Mouse (Mus musculus) cerebellum, adult 8-10 months (tissue): ENCODE data around the gene Adam23.
A peak's percentile ranks its signal among the peaks of the same experiment; 100 is the strongest.

Experiments used
- DNase-seq: peaks from one replicate; pipeline ENCODE4 v3.0.0; 2022

Adam23 gene

GRCm38 (mm10) chr1:63486646-63487045, 41.0 kb downstream of the Adam23 start:
- no peak for DNase-seq

- DNase-seq: no peak
These were observed 45.3 kb downstream of the Adam23 start for GRCm38 (mm10) chr1:63491001-63491400.

- DNase-seq: no peak
These were observed 47.6 kb downstream of the Adam23 start for GRCm38 (mm10) chr1:63493325-63493724.

- DNase-seq: no peak
These were observed 61.7 kb downstream of the Adam23 start for GRCm38 (mm10) chr1:63507386-63507785.

GRCm38 (mm10) chr1:63508801-63509200, 63.1 kb downstream of the Adam23 start:
- DNase-seq: no peak

- DNase-seq: no peak
These were observed 65.7 kb downstream of the Adam23 start for GRCm38 (mm10) chr1:63511416-63511815.

GRCm38 (mm10) chr1:63517800-63518199, 72.1 kb downstream of the Adam23 start:
- DNase-seq: peak; percentile 30

- no peak for DNase-seq
These were observed 73.1 kb downstream of the Adam23 start for GRCm38 (mm10) chr1:63518814-63519213.

GRCm38 (mm10) chr1:63529901-63530300, 84.2 kb downstream of the Adam23 start:
- DNase-seq: no peak

- no peak for DNase-seq
These were observed 88.7 kb downstream of the Adam23 start for GRCm38 (mm10) chr1:63534271-63534827.

GRCm38 (mm10) chr1:63539884-63540613, 94.4 kb downstream of the Adam23 start:
- no peak for DNase-seq

GRCm38 (mm10) chr1:63544122-63544521, 98.4 kb downstream of the Adam23 start:
- DNase-seq: no peak

GRCm38 (mm10) chr1:63553039-63553438, 107.3 kb downstream of the Adam23 start:
- no peak for DNase-seq

GRCm38 (mm10) chr1:63561772-63562520, 116.3 kb downstream of the Adam23 start:
- no peak for DNase-seq

- DNase-seq: no peak
These were observed 118.2 kb downstream of the Adam23 start for GRCm38 (mm10) chr1:63563928-63564327.

- DNase-seq: peak; percentile 47
These were observed 120.8 kb downstream of the Adam23 start for GRCm38 (mm10) chr1:63566501-63566900.

GRCm38 (mm10) chr1:63567031-63567430, 121.3 kb downstream of the Adam23 start:
- no peak for DNase-seq

- peak; percentile 55 for DNase-seq
These were observed 126.5 kb downstream of the Adam23 start for GRCm38 (mm10) chr1:63572229-63572628.

GRCm38 (mm10) chr1:63573432-63573831, 127.7 kb downstream of the Adam23 start:
- no peak for DNase-seq

- DNase-seq: no peak
These were observed 128.3 kb downstream of the Adam23 start for GRCm38 (mm10) chr1:63573864-63574611.

- no peak for DNase-seq
These were observed 131.1 kb downstream of the Adam23 start for GRCm38 (mm10) chr1:63576803-63577202.

- no peak for DNase-seq
These were observed 133.5 kb downstream of the Adam23 start for GRCm38 (mm10) chr1:63579153-63579552.

GRCm38 (mm10) chr1:63586869-63587268, 141.2 kb downstream of the Adam23 start:
- DNase-seq: no peak
